Mouse (Mus musculus): ENCODE measurements at regions not wholly inside any gene's neighbourhood (a gene's known extent, or its start where the extent isn't known, plus 50 kb on each side); places are given as distances from the start of the nearest gene placed in this dataset.

DNA sequence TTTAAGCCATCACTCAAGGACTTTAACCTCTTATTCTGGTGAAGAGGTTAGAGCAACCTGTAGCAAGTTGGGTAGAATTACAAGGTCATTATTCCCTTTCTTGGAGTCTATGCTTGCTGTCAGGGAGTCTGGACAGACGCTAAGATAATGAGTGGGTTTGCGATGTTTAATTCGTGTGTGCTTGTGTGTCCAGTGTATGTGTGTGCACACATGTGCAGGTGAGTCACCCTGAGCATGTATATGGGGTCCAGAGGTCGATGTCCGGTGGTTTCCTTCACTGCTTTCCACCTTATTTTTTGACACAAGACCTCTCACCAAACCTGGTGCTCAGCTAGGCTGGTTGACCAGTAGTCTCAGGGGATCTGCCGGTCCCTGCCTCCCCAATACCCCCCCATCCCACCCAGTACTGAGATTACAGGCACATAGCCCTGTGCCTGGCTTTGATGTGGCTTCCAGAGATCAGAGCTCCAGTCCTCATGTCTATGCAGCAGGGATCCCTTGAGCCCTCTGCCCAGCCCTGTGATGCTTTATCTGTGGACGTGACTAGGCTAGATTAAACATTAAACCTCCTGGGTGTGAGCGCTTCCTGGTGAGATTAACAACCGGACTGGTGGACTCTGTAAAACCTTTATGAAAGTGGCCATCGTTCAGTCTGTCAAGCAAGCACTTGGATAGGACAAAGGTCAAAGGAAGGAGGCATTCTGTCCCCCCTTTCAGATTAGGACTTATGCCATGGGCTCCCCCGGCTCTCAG, 74.4 kb upstream of the Tmem45b start:
- Histone ChIP-seq H3K36me3 (ENCODE audit: control insufficient read depth, insufficient read depth, low read length) (no peaks in the 10 kb centered on the region), H3K4me3 (ENCODE audit: control insufficient read depth, low read depth, low read length) (no peak overlapping the region), H3K27me3 (ENCODE audit: control insufficient read depth, insufficient read depth, low read length) (no peaks in the 10 kb centered on the region), H3K27ac (ENCODE audit: control insufficient read depth, insufficient read depth, low read depth, low read length) (no peak overlapping the region), H3K4me1 (ENCODE audit: control insufficient read depth, insufficient read depth, low read length) (no peaks in the 10 kb centered on the region)
- TF ChIP-seq CTCF (IDR thresholded peaks at IDR 0.05; ENCODE audit: control insufficient read depth, insufficient read depth, insufficient replicate concordance, low read depth, low read length) (no peak), POLR2A (IDR thresholded peaks at IDR 0.05; ENCODE audit: control insufficient read depth, low read depth, low read length) (no peak)

- H3K27ac ChIP-seq (ENCODE audit: control insufficient read depth, insufficient read depth, low read depth, low read length) = no peak overlapping the region
- H3K4me1 ChIP-seq (ENCODE audit: control insufficient read depth, insufficient read depth, low read length) = no peaks in the 10 kb centered on the region
- no peak for TF ChIP-seq POLR2A (IDR thresholded peaks at IDR 0.05; ENCODE audit: control insufficient read depth, low read depth, low read length)
- TF ChIP-seq CTCF (IDR thresholded peaks at IDR 0.05; ENCODE audit: control insufficient read depth, insufficient read depth, insufficient replicate concordance, low read depth, low read length) = no peak
- H3K4me3 ChIP-seq (ENCODE audit: control insufficient read depth, low read depth, low read length) = no peak overlapping the region
- no peaks in the 10 kb centered on the region for H3K27me3 ChIP-seq (ENCODE audit: control insufficient read depth, insufficient read depth, low read length)
- no peaks in the 10 kb centered on the region for H3K36me3 ChIP-seq (ENCODE audit: control insufficient read depth, insufficient read depth, low read length)
These were observed 64.8 kb upstream of the Tmem45b start for GRCm38 (mm10) chr9:31529021-31529420.

- Histone ChIP-seq H3K36me3 (ENCODE audit: control insufficient read depth, insufficient read depth, low read length) (no peaks in the 10 kb centered on the region), H3K4me3 (ENCODE audit: control insufficient read depth, low read depth, low read length) (no peak overlapping the region), H3K4me1 (ENCODE audit: control insufficient read depth, insufficient read depth, low read length) (no peaks in the 10 kb centered on the region), H3K27ac (ENCODE audit: control insufficient read depth, insufficient read depth, low read depth, low read length) (no peak overlapping the region), H3K27me3 (ENCODE audit: control insufficient read depth, insufficient read depth, low read length) (no peaks in the 10 kb centered on the region)
- TF ChIP-seq CTCF (IDR thresholded peaks at IDR 0.05; ENCODE audit: control insufficient read depth, insufficient read depth, insufficient replicate concordance, low read depth, low read length) = no peak
- no peak for TF ChIP-seq POLR2A (IDR thresholded peaks at IDR 0.05; ENCODE audit: control insufficient read depth, low read depth, low read length)
These were observed 63.0 kb upstream of the Tmem45b start for GRCm38 (mm10) chr9:31527216-31527615.
